Mouse (Mus musculus): ENCODE results near the gene Acadl. TPM values are rescaled to one million over a fixed set of nuclear protein-coding genes. Genes with fewer than 3 reads are reported as not detected.

Acadl gene
- 55.8 and 58.3 TPM in 2 replicates for polyA plus RNA-seq (2011; ENCODE audit: insufficient read depth, insufficient read length, low read depth, missing spikeins)

DNA sequence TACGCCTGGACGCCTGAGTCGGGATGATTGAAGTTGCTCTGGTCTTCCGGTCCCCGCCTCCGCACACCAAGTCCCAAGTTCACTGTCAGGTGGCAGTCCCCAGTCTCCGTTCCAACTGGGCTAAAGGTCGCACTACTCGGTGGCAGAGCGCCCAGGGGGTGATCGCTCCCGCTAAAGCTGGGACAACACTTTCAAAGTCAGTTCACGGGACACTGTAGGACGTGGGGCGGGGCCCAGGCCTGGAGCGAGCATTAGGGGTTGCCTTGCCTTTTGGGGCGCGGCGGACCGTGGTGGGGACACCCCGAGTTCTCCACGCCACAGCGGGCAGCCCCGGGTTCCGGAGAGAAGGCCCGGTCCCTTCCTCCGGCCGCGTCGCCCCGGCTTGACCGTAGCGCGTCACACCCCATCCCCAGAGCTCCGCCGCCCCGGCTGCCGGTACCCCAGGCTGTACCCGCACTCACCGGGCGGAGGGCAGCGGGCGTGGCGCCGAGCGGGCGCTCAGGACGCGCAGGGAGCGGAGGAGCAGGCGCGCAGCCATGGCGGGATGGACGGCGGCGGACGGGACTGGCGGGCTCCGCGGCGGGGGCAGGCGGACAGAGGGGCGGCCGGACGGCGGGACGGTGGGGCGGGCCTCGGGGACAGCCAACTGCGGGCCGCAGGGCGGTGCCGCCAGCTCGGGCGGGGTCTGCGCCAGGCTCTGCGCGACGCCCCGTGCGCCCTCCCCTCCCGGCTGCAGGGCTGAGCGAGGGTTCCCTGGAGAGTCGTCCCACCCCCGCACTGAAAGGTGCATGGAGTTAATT is at the start of gene Acadl:
TSS of gene Acadl (minus strand) at position 566 of the 800 bp plus-strand sequence.
- H3K27me3 ChIP-seq (ENCODE audit: control insufficient read depth, insufficient read depth, low read length, poor library complexity, severe bottlenecking) = no peaks in the 10 kb centered on the region
- peak within 1 kb of the TSS; percentile 62 for H3K9ac ChIP-seq (ENCODE audit: low read depth, poor library complexity, severe bottlenecking)
- H3K4me3 ChIP-seq (ENCODE audit: low read depth, low read length) = peak within 1 kb of the TSS; percentile 83
- no peak within 1 kb of the TSS for H3K27ac ChIP-seq (ENCODE audit: insufficient read depth, low read length)
- no peaks in the 10 kb centered on the region; the same call in 1 of the 2 replicates for H3K9me3 ChIP-seq (replicated peaks; ENCODE audit: control insufficient read depth, insufficient read depth, low read length, poor library complexity, severe bottlenecking)
- H3K36me3 ChIP-seq (ENCODE audit: control insufficient read depth, insufficient read depth, low read length, poor library complexity, severe bottlenecking) = no peaks in the 10 kb centered on the region
- no peak for TF ChIP-seq POLR2A (IDR thresholded peaks at IDR 0.05; ENCODE audit: insufficient read depth, low read length)
- no peak for TF ChIP-seq CTCF (IDR thresholded peaks at IDR 0.05; ENCODE audit: low read depth, low read length)
- TF ChIP-seq EP300 (IDR thresholded peaks at IDR 0.05; ENCODE audit: insufficient read depth, low read depth, low read length) = no peak
- H3K4me1 ChIP-seq (ENCODE audit: control insufficient read depth, insufficient read depth, low read length) = no peaks in the 10 kb centered on the region

GRCm38 (mm10) chr1:66912305-66912704 is 49.2 kb upstream of the Acadl start:
- Histone ChIP-seq H3K27me3 (ENCODE audit: control insufficient read depth, insufficient read depth, low read length, poor library complexity, severe bottlenecking) (no peaks in the 10 kb centered on the region), H3K27ac (ENCODE audit: insufficient read depth, low read length) (no peak overlapping the region; the same call in 1 of the 2 replicates), H3K36me3 (ENCODE audit: control insufficient read depth, insufficient read depth, low read length, poor library complexity, severe bottlenecking) (no peaks in the 10 kb centered on the region), H3K9me3 (replicated peaks; ENCODE audit: control insufficient read depth, insufficient read depth, low read length, poor library complexity, severe bottlenecking) (no peaks in the 10 kb centered on the region), H3K4me1 (ENCODE audit: control insufficient read depth, insufficient read depth, low read length) (no peaks in the 10 kb centered on the region), H3K9ac (ENCODE audit: low read depth, poor library complexity, severe bottlenecking) (no peak overlapping the region), H3K4me3 (ENCODE audit: low read depth, low read length) (no peak overlapping the region)
- no peak for TF ChIP-seq POLR2A (IDR thresholded peaks at IDR 0.05; ENCODE audit: insufficient read depth, low read length)
- no peak for TF ChIP-seq CTCF (IDR thresholded peaks at IDR 0.05; ENCODE audit: low read depth, low read length)
- TF ChIP-seq EP300 (IDR thresholded peaks at IDR 0.05; ENCODE audit: insufficient read depth, low read depth, low read length) = no peak

- H3K9ac ChIP-seq (ENCODE audit: low read depth, poor library complexity, severe bottlenecking) = no peak overlapping the region
- no peak overlapping the region for H3K4me3 ChIP-seq (ENCODE audit: low read depth, low read length)
- H3K4me1 ChIP-seq (ENCODE audit: control insufficient read depth, insufficient read depth, low read length) = no peaks in the 10 kb centered on the region
- H3K27ac ChIP-seq (ENCODE audit: insufficient read depth, low read length) = no peak overlapping the region
- no peaks in the 10 kb centered on the region for H3K9me3 ChIP-seq (replicated peaks; ENCODE audit: control insufficient read depth, insufficient read depth, low read length, poor library complexity, severe bottlenecking)
- TF ChIP-seq CTCF (IDR thresholded peaks at IDR 0.05; ENCODE audit: low read depth, low read length) = no peak
- TF ChIP-seq EP300 (IDR thresholded peaks at IDR 0.05; ENCODE audit: insufficient read depth, low read depth, low read length) = no peak
- no peak for TF ChIP-seq POLR2A (IDR thresholded peaks at IDR 0.05; ENCODE audit: insufficient read depth, low read length)
- no peaks in the 10 kb centered on the region for H3K27me3 ChIP-seq (ENCODE audit: control insufficient read depth, insufficient read depth, low read length, poor library complexity, severe bottlenecking)
- H3K36me3 ChIP-seq (ENCODE audit: control insufficient read depth, insufficient read depth, low read length, poor library complexity, severe bottlenecking) = no peaks in the 10 kb centered on the region
Observed at GRCm38 (mm10) chr1:66902566-66902965, 39.5 kb upstream of the Acadl start.

- no peak for TF ChIP-seq CTCF (IDR thresholded peaks at IDR 0.05; ENCODE audit: low read depth, low read length)
- TF ChIP-seq POLR2A (IDR thresholded peaks at IDR 0.05; ENCODE audit: insufficient read depth, low read length) = no peak
- no peak for TF ChIP-seq EP300 (IDR thresholded peaks at IDR 0.05; ENCODE audit: insufficient read depth, low read depth, low read length)
- H3K27ac ChIP-seq (ENCODE audit: insufficient read depth, low read length) = no peak overlapping the region
- no peaks in the 10 kb centered on the region for H3K36me3 ChIP-seq (ENCODE audit: control insufficient read depth, insufficient read depth, low read length, poor library complexity, severe bottlenecking)
- no peaks in the 10 kb centered on the region for H3K4me1 ChIP-seq (ENCODE audit: control insufficient read depth, insufficient read depth, low read length)
- H3K9me3 ChIP-seq (replicated peaks; ENCODE audit: control insufficient read depth, insufficient read depth, low read length, poor library complexity, severe bottlenecking) = no peaks in the 10 kb centered on the region
- no peak overlapping the region for H3K4me3 ChIP-seq (ENCODE audit: low read depth, low read length)
- H3K9ac ChIP-seq (ENCODE audit: low read depth, poor library complexity, severe bottlenecking) = no peak overlapping the region
- no peaks in the 10 kb centered on the region for H3K27me3 ChIP-seq (ENCODE audit: control insufficient read depth, insufficient read depth, low read length, poor library complexity, severe bottlenecking)
Observed at GRCm38 (mm10) chr1:66900946-66901345, 37.9 kb upstream of the Acadl start.

DNA sequence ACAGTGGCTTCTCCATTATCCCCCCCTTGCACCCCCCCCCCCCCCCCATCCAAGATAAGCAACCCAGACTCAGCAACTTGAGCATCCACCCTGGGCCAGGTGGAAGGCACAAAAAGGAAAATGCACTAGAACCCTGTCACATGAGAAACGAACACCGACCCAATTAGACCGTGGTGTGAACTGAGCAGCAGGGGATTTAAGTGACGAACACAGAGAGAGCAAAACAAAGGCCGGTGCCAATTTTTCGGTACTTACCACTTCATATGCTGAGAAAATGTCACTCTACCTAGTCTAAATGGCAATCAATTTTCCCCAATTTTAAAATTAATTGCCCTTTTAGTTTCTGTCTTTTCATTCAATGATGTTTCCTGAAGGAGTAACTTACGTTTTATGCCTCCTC is 35.2 kb upstream of the Acadl start:
- Histone ChIP-seq H3K9ac (ENCODE audit: low read depth, poor library complexity, severe bottlenecking) (no peak overlapping the region), H3K27me3 (ENCODE audit: control insufficient read depth, insufficient read depth, low read length, poor library complexity, severe bottlenecking) (no peaks in the 10 kb centered on the region), H3K9me3 (replicated peaks; ENCODE audit: control insufficient read depth, insufficient read depth, low read length, poor library complexity, severe bottlenecking) (no peaks in the 10 kb centered on the region), H3K27ac (ENCODE audit: insufficient read depth, low read length) (no peak overlapping the region), H3K4me3 (ENCODE audit: low read depth, low read length) (no peak overlapping the region), H3K4me1 (ENCODE audit: control insufficient read depth, insufficient read depth, low read length) (no peaks in the 10 kb centered on the region), H3K36me3 (ENCODE audit: control insufficient read depth, insufficient read depth, low read length, poor library complexity, severe bottlenecking) (no peaks in the 10 kb centered on the region)
- no peak for TF ChIP-seq EP300 (IDR thresholded peaks at IDR 0.05; ENCODE audit: insufficient read depth, low read depth, low read length)
- TF ChIP-seq POLR2A (IDR thresholded peaks at IDR 0.05; ENCODE audit: insufficient read depth, low read length) = no peak

- Histone ChIP-seq H3K9ac (ENCODE audit: low read depth, poor library complexity, severe bottlenecking) (no peak overlapping the region), H3K27ac (ENCODE audit: insufficient read depth, low read length) (no peak overlapping the region), H3K27me3 (ENCODE audit: control insufficient read depth, insufficient read depth, low read length, poor library complexity, severe bottlenecking) (no peaks in the 10 kb centered on the region), H3K36me3 (ENCODE audit: control insufficient read depth, insufficient read depth, low read length, poor library complexity, severe bottlenecking) (no peaks in the 10 kb centered on the region), H3K9me3 (replicated peaks; ENCODE audit: control insufficient read depth, insufficient read depth, low read length, poor library complexity, severe bottlenecking) (no peaks in the 10 kb centered on the region), H3K4me3 (ENCODE audit: low read depth, low read length) (no peak overlapping the region), H3K4me1 (ENCODE audit: control insufficient read depth, insufficient read depth, low read length) (no peaks in the 10 kb centered on the region)
- TF ChIP-seq POLR2A (IDR thresholded peaks at IDR 0.05; ENCODE audit: insufficient read depth, low read length) = no peak
- TF ChIP-seq EP300 (IDR thresholded peaks at IDR 0.05; ENCODE audit: insufficient read depth, low read depth, low read length) = no peak
- TF ChIP-seq CTCF (IDR thresholded peaks at IDR 0.05; ENCODE audit: low read depth, low read length) = no peak
Observed at GRCm38 (mm10) chr1:66896556-66896955, 33.5 kb upstream of the Acadl start.

Data from ES-Bruce4 (cell line).